Mouse (Mus musculus): ENCODE results near the gene Ggact. TPM values are rescaled to one million over a fixed set of nuclear protein-coding genes. Genes with fewer than 3 reads are reported as not detected.

The Ggact gene
- total RNA-seq, 1 experiment: 13.6 TPM

- no peak overlapping the region for H3K9ac ChIP-seq (ENCODE audit: insufficient read depth, low read depth, low read length, poor library complexity, severe bottlenecking)
- no peaks in the 10 kb centered on the region; a peak in 1 of 4 replicates for H3K4me1 ChIP-seq (ENCODE audit: control insufficient read depth in 2 of 2, insufficient read depth in 2 of 2, low read length in 2 of 2, poor library complexity in 1 of 2)
- H3K9me3 ChIP-seq (ENCODE audit: control insufficient read depth, insufficient read depth, low read depth, low read length): no peaks in the 10 kb centered on the region
- DNase-seq (ENCODE audit: low read depth, low spot score): no peak
- no peak for TF ChIP-seq MAFK (IDR thresholded peaks at IDR 0.05; ENCODE audit: insufficient read depth, low read depth, low read length)
- TF ChIP-seq ZNF384 (IDR thresholded peaks at IDR 0.05; ENCODE audit: low read depth, low read length): no peak
- TF ChIP-seq ZC3H11A (IDR thresholded peaks at IDR 0.05; ENCODE audit: borderline replicate concordance, low read depth, low read length): no peak
- TF ChIP-seq CHD2 (IDR thresholded peaks at IDR 0.05; ENCODE audit: low read depth, low read length): no peak
- no peak for TF ChIP-seq HCFC1 (IDR thresholded peaks at IDR 0.05; ENCODE audit: borderline replicate concordance, insufficient read depth, low read length)
- no peak overlapping the region for H3K4me3 ChIP-seq (ENCODE audit: insufficient read depth in 1 of 2, low read depth in 1 of 2, low read length in 2 of 2, poor library complexity in 1 of 2, severe bottlenecking in 1 of 2)
- no peak overlapping the region for H3K27ac ChIP-seq (ENCODE audit: insufficient read depth, low read depth, low read length, poor library complexity, severe bottlenecking)
- H3K36me3 ChIP-seq (ENCODE audit: control insufficient read depth, insufficient read depth, low read length, poor library complexity, severe bottlenecking): no peaks in the 10 kb centered on the region
- in situ Hi-C loops (cut with MboI; ENCODE audit: low sequenced_read_pairs in 2 of 2, unreplicated experiment in 2 of 2): no loop called here
These were observed 123.4 kb downstream of the Ggact start for GRCm38 (mm10) chr14:122790111-122790510.

GRCm38 (mm10) chr14:122788199-122788598 lies 125.4 kb downstream of the Ggact start:
- in situ Hi-C loops (cut with MboI; ENCODE audit: low sequenced_read_pairs in 2 of 2, unreplicated experiment in 2 of 2): no loop called here
- Histone ChIP-seq H3K27ac (ENCODE audit: insufficient read depth, low read depth, low read length, poor library complexity, severe bottlenecking) (no peak overlapping the region), H3K4me3 (ENCODE audit: insufficient read depth in 1 of 2, low read depth in 1 of 2, low read length in 2 of 2, poor library complexity in 1 of 2, severe bottlenecking in 1 of 2) (no peak overlapping the region), H3K9me3 (ENCODE audit: control insufficient read depth, insufficient read depth, low read depth, low read length) (no peaks in the 10 kb centered on the region), H3K9ac (ENCODE audit: insufficient read depth, low read depth, low read length, poor library complexity, severe bottlenecking) (no peak overlapping the region), H3K4me1 (ENCODE audit: control insufficient read depth in 2 of 2, insufficient read depth in 2 of 2, low read length in 2 of 2, poor library complexity in 1 of 2) (no peaks in the 10 kb centered on the region), H3K36me3 (ENCODE audit: control insufficient read depth, insufficient read depth, low read length, poor library complexity, severe bottlenecking) (no peaks in the 10 kb centered on the region)
- DNase-seq (ENCODE audit: low read depth, low spot score): no peak
- TF ChIP-seq ZC3H11A (IDR thresholded peaks at IDR 0.05; ENCODE audit: borderline replicate concordance, low read depth, low read length) (no peak), MAFK (IDR thresholded peaks at IDR 0.05; ENCODE audit: insufficient read depth, low read depth, low read length) (no peak), ZNF384 (IDR thresholded peaks at IDR 0.05; ENCODE audit: low read depth, low read length) (no peak), CHD2 (IDR thresholded peaks at IDR 0.05; ENCODE audit: low read depth, low read length) (no peak), HCFC1 (IDR thresholded peaks at IDR 0.05; ENCODE audit: borderline replicate concordance, insufficient read depth, low read length) (no peak)

- H3K36me3 ChIP-seq (ENCODE audit: control insufficient read depth, insufficient read depth, low read length, poor library complexity, severe bottlenecking): no peaks in the 10 kb centered on the region
- TF ChIP-seq ZC3H11A (IDR thresholded peaks at IDR 0.05; ENCODE audit: borderline replicate concordance, low read depth, low read length) (no peak), ZNF384 (IDR thresholded peaks at IDR 0.05; ENCODE audit: low read depth, low read length) (no peak), MAFK (IDR thresholded peaks at IDR 0.05; ENCODE audit: insufficient read depth, low read depth, low read length) (no peak), HCFC1 (IDR thresholded peaks at IDR 0.05; ENCODE audit: borderline replicate concordance, insufficient read depth, low read length) (no peak), CHD2 (IDR thresholded peaks at IDR 0.05; ENCODE audit: low read depth, low read length) (no peak)
- H3K4me1 ChIP-seq (ENCODE audit: control insufficient read depth in 2 of 2, insufficient read depth in 2 of 2, low read length in 2 of 2, poor library complexity in 1 of 2): no peaks in the 10 kb centered on the region
- in situ Hi-C loops (cut with MboI; ENCODE audit: low sequenced_read_pairs in 2 of 2, unreplicated experiment in 2 of 2): no loop called here
- no peaks in the 10 kb centered on the region for H3K9me3 ChIP-seq (ENCODE audit: control insufficient read depth, insufficient read depth, low read depth, low read length)
- no peak overlapping the region for H3K9ac ChIP-seq (ENCODE audit: insufficient read depth, low read depth, low read length, poor library complexity, severe bottlenecking)
- no peak overlapping the region for H3K27ac ChIP-seq (ENCODE audit: insufficient read depth, low read depth, low read length, poor library complexity, severe bottlenecking)
- DNase-seq (ENCODE audit: low read depth, low spot score): no peak
- H3K4me3 ChIP-seq (ENCODE audit: insufficient read depth in 1 of 2, low read depth in 1 of 2, low read length in 2 of 2, poor library complexity in 1 of 2, severe bottlenecking in 1 of 2): no peak overlapping the region
These were observed 128.9 kb downstream of the Ggact start for GRCm38 (mm10) chr14:122784701-122785100.

GRCm38 (mm10) chr14:122766448-122766847 lies 147.1 kb downstream of the Ggact start:
- TF ChIP-seq ZC3H11A (IDR thresholded peaks at IDR 0.05; ENCODE audit: borderline replicate concordance, low read depth, low read length): no peak
- TF ChIP-seq HCFC1 (IDR thresholded peaks at IDR 0.05; ENCODE audit: borderline replicate concordance, insufficient read depth, low read length): no peak
- no peak for TF ChIP-seq ZNF384 (IDR thresholded peaks at IDR 0.05; ENCODE audit: low read depth, low read length)
- no peak for TF ChIP-seq CHD2 (IDR thresholded peaks at IDR 0.05; ENCODE audit: low read depth, low read length)
- TF ChIP-seq MAFK (IDR thresholded peaks at IDR 0.05; ENCODE audit: insufficient read depth, low read depth, low read length): no peak
- in situ Hi-C loops (cut with MboI; ENCODE audit: low sequenced_read_pairs in 2 of 2, unreplicated experiment in 2 of 2): no loop called here
- Histone ChIP-seq H3K4me1 (ENCODE audit: control insufficient read depth in 2 of 2, insufficient read depth in 2 of 2, low read length in 2 of 2, poor library complexity in 1 of 2) (no peaks in the 10 kb centered on the region), H3K9ac (ENCODE audit: insufficient read depth, low read depth, low read length, poor library complexity, severe bottlenecking) (no peak overlapping the region), H3K9me3 (ENCODE audit: control insufficient read depth, insufficient read depth, low read depth, low read length) (no peaks in the 10 kb centered on the region), H3K36me3 (ENCODE audit: control insufficient read depth, insufficient read depth, low read length, poor library complexity, severe bottlenecking) (no peaks in the 10 kb centered on the region), H3K4me3 (ENCODE audit: insufficient read depth in 1 of 2, low read depth in 1 of 2, low read length in 2 of 2, poor library complexity in 1 of 2, severe bottlenecking in 1 of 2) (no peak overlapping the region), H3K27ac (ENCODE audit: insufficient read depth, low read depth, low read length, poor library complexity, severe bottlenecking) (no peak overlapping the region)
- no peak for DNase-seq (ENCODE audit: low read depth, low spot score)

Other genes with a start within 250 kb of the Ggact start
- 9.6 and 18.3 TPM in 2 replicates for gene Tmtc4, start 70.3 kb upstream of the Ggact start, total RNA-seq (2012; rRNA removed)

Measured in ES-E14 (cell line).